Mouse (Mus musculus) left cerebral cortex, postnatal 4 days (tissue): ENCODE data around the gene Ptges3. TPM values are rescaled to one million over a fixed set of nuclear protein-coding genes. Genes with fewer than 3 reads are reported as not detected.
A peak's percentile ranks its signal among the peaks of the same experiment; 100 is the strongest.
"Not testable (repeated sequence)": the region's sequence is repeated elsewhere in the genome, so short reads cannot be mapped to it uniquely, and the experiment has no call there.

Experiments
- DNase-seq: peaks from one replicate; pipeline ENCODE4 v3.0.0-alpha.2; 2022
- intact Hi-C: fragments of 180-260 bp; cut with DNase I; formaldehyde crosslinking; loops from one replicate; pipeline ENCODE4 v1.15.1; 2025
- total RNA-seq, 2 experiments: library from RNA; stranded (reverse); gene quantifications; 2 replicates each; pipeline ENCODE4 v1.2.3; 2021

The Ptges3 gene
- total RNA-seq, 2 experiments from 2014 or later: 179 to 184 TPM

- DNase-seq: no peak
- intact Hi-C loops: no loop called here
These were observed 5.8 kb upstream of the Ptges3 start for GRCm38 (mm10) chr10:128053001-128053400.

- DNase-seq: no peak
- intact Hi-C loops: no loop called here
These were observed 570 bp upstream of the Ptges3 start for GRCm38 (mm10) chr10:128058184-128058583.

GRCm38 (mm10) chr10:128059207-128059981, 640 bp downstream of the Ptges3 start:
- peak; percentile 40 for DNase-seq
- intact Hi-C loops: no loop called here

- no peak for DNase-seq
- intact Hi-C loops: no loop called here
These were observed 2.4 kb downstream of the Ptges3 start for GRCm38 (mm10) chr10:128061109-128061508.

GRCm38 (mm10) chr10:128062221-128062989, 3.7 kb downstream of the Ptges3 start:
- intact Hi-C loops: no loop called here
- no peak for DNase-seq

- DNase-seq: no peak
- intact Hi-C loops: no loop called here
These were observed 7.3 kb downstream of the Ptges3 start for GRCm38 (mm10) chr10:128066072-128066471.

- no peak for DNase-seq
- intact Hi-C loops: no loop called here
These were observed 10.4 kb downstream of the Ptges3 start for GRCm38 (mm10) chr10:128069201-128069600.

- intact Hi-C loops: not testable (repeated sequence)
These were observed 11.7 kb downstream of the Ptges3 start for GRCm38 (mm10) chr10:128070432-128070831.

GRCm38 (mm10) chr10:128078269-128078668, 19.5 kb downstream of the Ptges3 start:
- intact Hi-C loops, DNase-seq: not testable (repeated sequence)

More at GRCm38 (mm10) chr10:128070432-128070831, 11.7 kb downstream of the Ptges3 start:
- DNase-seq: not testable (repeated sequence)

GRCm38 (mm10) chr10:128080496-128080895, 21.7 kb downstream of the Ptges3 start:
- intact Hi-C loops: no loop called here
- DNase-seq: no peak

- intact Hi-C loops: no loop called here
- no peak for DNase-seq
These were observed 23.2 kb downstream of the Ptges3 start for GRCm38 (mm10) chr10:128081807-128082476.

GRCm38 (mm10) chr10:128082477-128082808, 23.7 kb downstream of the Ptges3 start:
- DNase-seq: no peak
- intact Hi-C loops: no loop called here

- DNase-seq: peak; percentile 97
- intact Hi-C loops: no loop called here
These were observed 24.2 kb downstream of the Ptges3 start, which contains the start of gene Atp5b for GRCm38 (mm10) chr10:128082880-128083421. Gene Atp5b, plus strand, starts transcription at chr10:128083273.

GRCm38 (mm10) chr10:128083688-128084087, 24.9 kb downstream of the Ptges3 start:
- intact Hi-C loops: no loop called here
- DNase-seq: peak; percentile 12

GRCm38 (mm10) chr10:128084160-128084559, 25.4 kb downstream of the Ptges3 start:
- intact Hi-C loops: no loop called here
- no peak for DNase-seq

- peak; percentile 28 for DNase-seq
- intact Hi-C loops: no loop called here
These were observed 27.6 kb downstream of the Ptges3 start for GRCm38 (mm10) chr10:128086391-128086790.

- DNase-seq, intact Hi-C loops: not testable (repeated sequence)
These were observed 28.5 kb downstream of the Ptges3 start for GRCm38 (mm10) chr10:128087216-128087615.

GRCm38 (mm10) chr10:128088181-128088580, 29.4 kb downstream of the Ptges3 start:
- intact Hi-C loops: no loop called here
- no peak for DNase-seq

GRCm38 (mm10) chr10:128089842-128090241, 31.1 kb downstream of the Ptges3 start:
- DNase-seq: no peak
- intact Hi-C loops: loop anchor here (5.0 kb wide), 1 partner anchor 97 kb away; no protein-coding TSS in a partner anchor

GRCm38 (mm10) chr10:128090651-128091563, 32.2 kb downstream of the Ptges3 start:
- peak; percentile 90 for DNase-seq

More at GRCm38 (mm10) chr10:128090651-128091563, 32.2 kb downstream of the Ptges3 start:
- intact Hi-C loops: loop anchor here (5.0 kb wide), 1 partner anchor 96 kb away; no protein-coding TSS in a partner anchor
